Mouse (Mus musculus) heart, postnatal 0 days (tissue): ENCODE data around the gene Traf3.
A peak's percentile ranks its signal among the peaks of the same experiment; 100 is the strongest.

Experiments used
- CTCF ChIP-seq: IDR thresholded peaks from 2 replicates; pipeline ENCODE4 v1.5.1; 2016; ENCODE audit warnings: antibody characterized with exemption, control low read depth, low read depth
- EP300 ChIP-seq: IDR thresholded peaks from 2 replicates; pipeline ENCODE4 v1.6.1; 2016; ENCODE audit warnings: antibody characterized with exemption, low read depth

DNA sequence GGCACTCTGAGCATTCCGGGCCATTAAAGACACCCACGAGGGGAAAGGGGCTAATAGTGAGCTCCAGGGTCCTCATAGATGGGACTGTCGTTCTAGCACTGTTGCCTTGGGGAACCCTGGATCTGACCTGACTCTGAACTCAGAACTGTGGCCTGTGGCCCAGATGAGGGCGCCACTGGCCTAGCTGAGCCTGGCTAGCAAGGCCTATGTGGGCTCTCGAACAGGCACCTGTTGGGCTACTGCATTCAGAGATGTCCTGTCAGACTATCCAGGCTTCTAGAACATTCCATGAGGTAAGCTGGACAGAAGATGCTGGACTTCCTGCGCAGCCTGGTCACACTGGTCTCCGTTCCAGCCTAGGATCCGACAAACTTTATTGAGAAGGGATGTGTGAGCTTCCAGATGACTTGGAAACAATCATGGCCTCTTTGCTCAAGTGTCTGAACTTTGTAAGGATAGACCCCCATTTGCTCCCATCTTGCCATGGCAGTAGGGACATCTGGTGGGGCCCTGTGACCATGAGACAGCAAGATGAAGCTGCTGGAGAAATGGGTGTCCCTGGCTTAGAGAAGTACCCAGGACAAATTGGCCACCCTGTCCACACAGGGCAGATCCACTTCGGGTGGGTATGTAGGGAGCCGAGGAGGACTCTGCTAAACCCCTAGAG, 891 bp upstream of the Traf3 start:
- TF ChIP-seq CTCF (peak; percentile 32), EP300 (no peak)
